Mouse (Mus musculus): ENCODE results near the gene Sec13.

- TF ChIP-seq CTCF (IDR thresholded peaks at IDR 0.05; ENCODE audit: low read depth) = no peak
- no peak for TF ChIP-seq EP300 (optimal IDR thresholded peaks at IDR 0.05)
Measured at GRCm38 (mm10) chr6:113683081-113683825, 57.3 kb downstream of the Sec13 start.
